Mouse (Mus musculus) embryonic facial prominence, embryonic 13.5 days (tissue): Measurements from ENCODE around the gene Ncoa1. TPM values are rescaled to one million over a fixed set of nuclear protein-coding genes. Genes with fewer than 3 reads are reported as not detected.

Experiments
- ATAC-seq: fragments of 200-750 bp; cut with Nextera tagmentation; 2 replicates; pipeline ENCODE4 v1.8.0; 2017; ENCODE audit warnings: low read depth; ENCODE audit not compliant: insufficient number of reproducible peaks, insufficient read depth, low FRiP score, low TSS enrichment
- H3K27ac ChIP-seq: fragments of 300-500 bp; sonication (generic); 2 replicates; pipeline ENCODE4 v1.5.1; 2015; ENCODE audit warnings: moderate library complexity, mild to moderate bottlenecking, inconsistent platforms
- H3K27me3 ChIP-seq: fragments of 300-500 bp; sonication (generic); 2 replicates; pipeline ENCODE4 v1.6.1; 2015; ENCODE audit warnings: mild to moderate bottlenecking, inconsistent platforms
- H3K36me3 ChIP-seq: fragments of 300-500 bp; sonication (generic); 2 replicates; pipeline ENCODE4 v1.6.1; 2015; ENCODE audit warnings: mild to moderate bottlenecking, inconsistent platforms
- H3K4me1 ChIP-seq: fragments of 300-500 bp; sonication (generic); 2 replicates; pipeline ENCODE4 v1.6.1; 2015; ENCODE audit warnings: inconsistent platforms
- H3K4me2 ChIP-seq: fragments of 300-500 bp; sonication (generic); 2 replicates; pipeline ENCODE4 v1.6.1; 2015; ENCODE audit warnings: moderate library complexity, mild to moderate bottlenecking, inconsistent platforms
- H3K4me3 ChIP-seq: fragments of 300-500 bp; sonication (generic); 2 replicates; pipeline ENCODE4 v1.5.1; 2015; ENCODE audit warnings: mild to moderate bottlenecking, inconsistent platforms
- H3K9ac ChIP-seq: fragments of 300-500 bp; sonication (generic); 2 replicates; pipeline ENCODE4 v1.6.1; 2015; ENCODE audit warnings: mild to moderate bottlenecking, inconsistent platforms
- H3K9me3 ChIP-seq: fragments of 300-500 bp; sonication (generic); 2 replicates; pipeline ENCODE4 v1.6.1; 2016; ENCODE audit warnings: inconsistent platforms
- WGBS: fragments of 180-500 bp; shearing (Covaris S2); methylation state at CpG from one replicate; pipeline ENCODE4 v1.1.7; 2015; ENCODE audit warnings: mixed read lengths; 5-methylcytosine and 5-hydroxymethylcytosine counted together
- polyA plus RNA-seq: library from polyadenylated mRNA; unstranded; fragments of >200 nt; fragmentation: Nextera tagmentation; extraction: Ambion mirVana; gene quantifications from 2 replicates; pipeline ENCODE4 v1.2.1, GENCODE M21; 2015

The Ncoa1 gene
- polyA plus RNA-seq, 1 experiment from 2014 or later = 9.5 TPM

DNA sequence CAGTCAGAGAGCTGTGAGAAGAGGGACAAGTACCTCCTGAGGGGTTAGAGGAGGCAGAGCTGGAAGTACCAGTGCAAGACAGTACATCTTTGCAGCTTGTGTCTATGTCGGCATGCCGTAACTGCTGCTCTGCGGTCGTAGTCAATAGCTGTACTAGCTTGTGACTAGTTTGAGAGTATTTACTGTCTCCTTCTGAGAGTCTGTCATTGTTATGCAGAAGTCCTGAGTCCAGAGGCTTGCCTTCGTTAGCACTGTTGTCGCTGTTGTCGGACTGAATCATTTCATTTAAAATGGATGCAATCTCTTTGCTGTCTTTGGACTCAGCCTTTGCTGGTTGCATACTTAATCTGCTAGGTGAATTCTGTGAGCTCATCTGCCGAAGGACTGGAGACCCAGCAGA lies 181.7 kb downstream of the Ncoa1 start:
- no peak overlapping the region for H3K4me3 ChIP-seq
- H3K27me3 ChIP-seq = no peaks in the 10 kb centered on the region
- H3K27ac ChIP-seq = no peak overlapping the region
- H3K4me1 ChIP-seq = no peaks in the 10 kb centered on the region
- H3K9ac ChIP-seq = no peak overlapping the region
- ATAC-seq = no peak
- H3K9me3 ChIP-seq = no peaks in the 10 kb centered on the region
- 81% methylated on average over 8 of the region's 8 CpGs for WGBS
- H3K4me2 ChIP-seq = no peak overlapping the region
- peaks cover 30% of the 10 kb centered on the region for H3K36me3 ChIP-seq

DNA sequence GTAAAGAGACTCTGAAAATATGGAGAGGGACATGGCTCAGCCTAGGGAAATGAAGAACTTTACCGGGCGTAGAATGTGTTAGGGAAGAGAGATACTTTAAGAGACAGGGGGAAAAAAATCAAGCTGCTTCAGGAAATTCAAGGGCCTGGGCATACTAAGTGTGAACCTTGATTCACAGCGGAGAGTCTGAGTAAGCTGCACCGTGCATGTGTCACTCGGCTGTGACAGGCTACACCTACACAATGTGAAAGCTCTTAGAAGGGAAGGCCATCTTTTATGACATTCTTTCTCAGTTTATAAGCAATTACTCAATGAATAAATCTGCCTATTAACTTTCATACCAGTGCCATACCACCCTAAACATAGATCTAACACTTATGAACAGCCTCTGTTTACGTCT lies 183.2 kb downstream of the Ncoa1 start:
- Histone ChIP-seq H3K9ac (no peak overlapping the region), H3K36me3 (peaks cover 41% of the 10 kb centered on the region), H3K4me3 (no peak overlapping the region), H3K4me1 (no peaks in the 10 kb centered on the region), H3K4me2 (no peak overlapping the region), H3K27me3 (no peaks in the 10 kb centered on the region), H3K9me3 (no peaks in the 10 kb centered on the region), H3K27ac (no peak overlapping the region)
- no peak for ATAC-seq
- 93% methylated on average over 6 of the region's 6 CpGs for WGBS

DNA sequence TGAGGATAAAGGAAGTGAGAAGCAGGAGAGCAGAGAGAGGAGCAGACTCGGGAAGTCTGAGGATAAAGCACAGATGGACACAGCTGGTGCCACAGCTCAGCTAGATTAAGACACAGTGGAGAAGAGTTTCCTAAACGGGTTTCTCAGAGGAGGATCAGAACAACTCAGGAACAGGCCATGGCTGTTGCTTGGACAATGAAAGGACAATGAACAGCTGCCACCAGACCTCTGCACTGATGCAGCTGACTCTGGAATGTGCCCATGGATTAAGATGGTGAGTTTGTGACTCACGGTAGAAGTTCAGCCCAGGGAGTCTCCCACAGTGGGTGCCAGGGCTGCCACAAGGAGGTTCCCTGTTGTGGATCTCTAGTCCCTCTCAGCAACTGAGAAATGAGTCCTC lies 191.8 kb downstream of the Ncoa1 start:
- Histone ChIP-seq H3K4me1 (no peaks in the 10 kb centered on the region), H3K36me3 (peaks cover 11% of the 10 kb centered on the region; the same call in 1 of the 2 replicates), H3K4me2 (no peak overlapping the region), H3K9me3 (no peaks in the 10 kb centered on the region), H3K27ac (no peak overlapping the region), H3K9ac (no peak overlapping the region), H3K27me3 (no peaks in the 10 kb centered on the region), H3K4me3 (no peak overlapping the region)
- no peak for ATAC-seq
- WGBS = 29% methylated on average over 3 of the region's 3 CpGs

- no peak for ATAC-seq
- Histone ChIP-seq H3K4me1 (no peaks in the 10 kb centered on the region), H3K9ac (no peak overlapping the region), H3K36me3 (peaks cover 4% of the 10 kb centered on the region), H3K27ac (no peak overlapping the region), H3K9me3 (no peaks in the 10 kb centered on the region), H3K4me3 (no peak overlapping the region), H3K27me3 (no peaks in the 10 kb centered on the region), H3K4me2 (no peak overlapping the region)
- WGBS = 89% methylated on average over 3 of the region's 3 CpGs
These were observed 197.1 kb downstream of the Ncoa1 start for GRCm38 (mm10) chr12:4279878-4280277.

DNA sequence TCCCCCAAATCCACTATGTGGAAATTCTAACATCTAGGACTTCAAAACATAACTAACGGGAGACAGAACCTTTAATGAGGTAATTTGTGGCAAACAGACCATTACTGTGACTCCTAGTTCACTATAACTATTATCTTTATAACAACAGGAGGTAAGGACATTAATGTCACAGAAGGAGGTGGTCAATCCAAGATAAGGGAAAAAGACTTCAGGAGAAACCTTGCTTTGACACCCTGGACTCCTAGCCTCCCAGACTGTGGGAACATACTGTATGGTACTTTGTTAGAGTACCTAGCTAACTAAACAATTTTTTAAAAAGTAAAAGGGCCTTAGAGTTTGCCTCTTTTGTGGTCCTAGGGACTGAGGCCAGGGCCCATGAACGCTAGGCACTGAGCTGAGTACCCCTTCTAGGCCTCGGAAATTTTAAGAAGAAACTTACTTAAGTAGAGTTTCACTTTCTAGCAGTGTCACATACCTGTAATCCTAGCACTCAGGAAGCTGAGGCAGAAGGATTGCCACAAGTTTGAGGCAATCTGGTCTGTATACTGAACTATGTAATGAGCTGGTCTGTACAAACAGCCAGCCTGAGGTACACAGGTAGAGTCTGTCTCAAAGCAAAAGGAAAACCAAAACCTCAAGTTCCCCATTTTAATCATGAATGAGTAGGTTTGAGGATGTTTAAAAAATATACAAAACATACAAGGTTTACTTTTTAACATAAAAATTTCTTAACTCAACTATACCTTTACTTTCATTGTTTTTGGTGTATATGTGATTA lies 197.8 kb downstream of the Ncoa1 start:
- 87% methylated on average over 3 of the region's 3 CpGs for WGBS
- H3K4me1 ChIP-seq = no peaks in the 10 kb centered on the region
- ATAC-seq = no peak
- H3K27ac ChIP-seq = no peak overlapping the region
- H3K4me3 ChIP-seq = no peak overlapping the region
- no peak overlapping the region for H3K4me2 ChIP-seq
- H3K9ac ChIP-seq = no peak overlapping the region
- peaks cover 10% of the 10 kb centered on the region for H3K36me3 ChIP-seq
- H3K27me3 ChIP-seq = no peaks in the 10 kb centered on the region
- no peaks in the 10 kb centered on the region for H3K9me3 ChIP-seq

DNA sequence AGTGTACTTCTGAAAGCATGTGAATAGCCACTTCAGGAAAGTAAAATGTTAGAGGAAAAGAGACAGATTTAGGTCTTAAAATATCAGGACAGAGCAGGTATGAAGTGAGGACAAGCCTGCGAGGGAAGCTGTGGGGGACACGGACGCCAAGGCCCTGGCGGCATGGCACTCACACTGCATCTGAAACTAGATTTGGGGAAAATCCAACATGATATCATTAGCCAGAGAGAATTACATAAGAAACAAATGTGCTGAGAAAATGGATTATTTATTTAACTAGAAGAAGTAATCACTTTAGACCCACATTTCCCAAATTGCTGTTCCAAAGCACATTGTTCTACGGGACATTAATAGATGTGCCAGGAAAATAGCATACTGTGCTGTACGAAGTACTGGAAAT lies 205.9 kb downstream of the Ncoa1 start:
- no peaks in the 10 kb centered on the region for H3K27me3 ChIP-seq
- no peaks in the 10 kb centered on the region for H3K4me1 ChIP-seq
- ATAC-seq = no peak
- H3K4me3 ChIP-seq = no peak overlapping the region
- 93% methylated on average over 6 of the region's 6 CpGs for WGBS
- H3K9me3 ChIP-seq = peaks cover 7% of the 10 kb centered on the region; the same call in 1 of the 2 replicates
- no peak overlapping the region for H3K9ac ChIP-seq
- H3K4me2 ChIP-seq = no peak overlapping the region
- peaks cover 65% of the 10 kb centered on the region for H3K36me3 ChIP-seq
- no peak overlapping the region for H3K27ac ChIP-seq

DNA sequence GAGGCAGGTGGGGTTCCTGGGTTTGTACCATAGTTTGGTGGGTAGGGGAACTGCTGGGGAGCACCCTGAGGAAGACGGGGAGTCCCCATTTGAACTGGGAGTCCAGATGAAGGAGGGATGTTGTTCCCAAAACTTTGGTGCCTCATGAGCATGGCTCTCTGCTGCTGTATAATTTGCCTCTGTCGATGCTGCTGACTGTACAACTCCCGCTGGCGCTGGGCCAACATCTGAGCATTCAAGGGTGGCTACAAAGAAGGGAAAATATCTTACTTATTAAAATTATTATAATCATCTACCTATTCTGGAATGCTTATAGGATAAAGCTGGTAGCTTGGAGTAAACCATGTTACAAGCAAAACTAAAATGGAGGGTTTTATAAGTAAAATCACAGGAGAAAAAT lies 209.2 kb downstream of the Ncoa1 start:
- H3K9me3 ChIP-seq = peaks cover 7% of the 10 kb centered on the region; the same call in 1 of the 2 replicates
- no peak overlapping the region for H3K4me2 ChIP-seq
- no peaks in the 10 kb centered on the region for H3K4me1 ChIP-seq
- H3K27ac ChIP-seq = no peak overlapping the region
- ATAC-seq = no peak
- WGBS = 92% methylated on average over 4 of the region's 4 CpGs
- no peaks in the 10 kb centered on the region for H3K27me3 ChIP-seq
- H3K9ac ChIP-seq = no peak overlapping the region
- peaks cover 56% of the 10 kb centered on the region for H3K36me3 ChIP-seq
- no peak overlapping the region for H3K4me3 ChIP-seq

- H3K4me2 ChIP-seq = no peak overlapping the region
- no peak overlapping the region for H3K9ac ChIP-seq
- no peak overlapping the region for H3K27ac ChIP-seq
- WGBS = 89% methylated on average over 16 of the region's 16 CpGs
- peaks cover 54% of the 10 kb centered on the region for H3K36me3 ChIP-seq
- 0 out of 2 replicates have a peak, but pooled peaks cover under 1% of the 10 kb centered on the region for H3K4me1 ChIP-seq
- no peaks in the 10 kb centered on the region for H3K27me3 ChIP-seq
- no peak overlapping the region for H3K4me3 ChIP-seq
- H3K9me3 ChIP-seq = no peaks in the 10 kb centered on the region
- ATAC-seq = no peak
These were observed 224.0 kb downstream of the Ncoa1 start for GRCm38 (mm10) chr12:4252742-4253655.

- ATAC-seq = no peak
- H3K4me3 ChIP-seq = no peak overlapping the region
- 87% methylated on average over 6 of the region's 6 CpGs for WGBS
These were observed 227.2 kb downstream of the Ncoa1 start for GRCm38 (mm10) chr12:4249786-4250185.

DNA sequence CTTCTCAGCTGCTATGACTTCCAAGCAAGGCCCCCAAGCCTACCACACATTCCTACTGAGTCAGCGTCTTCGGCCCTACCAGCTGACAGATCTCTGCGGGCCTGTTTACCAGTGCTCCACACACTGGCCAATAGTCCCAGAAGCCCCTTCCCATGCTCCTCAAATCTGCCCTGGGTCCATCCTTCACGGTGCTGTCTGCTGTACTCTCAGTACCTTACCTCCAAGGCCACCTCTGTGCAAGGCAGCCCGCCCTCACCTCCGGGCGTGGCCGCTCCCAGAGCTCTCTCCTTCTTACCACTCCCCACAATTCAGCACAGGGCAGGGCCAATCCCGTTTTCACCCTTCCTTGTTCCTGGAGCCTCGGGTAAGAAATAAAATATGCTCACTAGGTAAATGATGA lies 231.2 kb downstream of the Ncoa1 start:
- Histone ChIP-seq H3K36me3 (peaks cover 10% of the 10 kb centered on the region), H3K4me2 (no peak overlapping the region), H3K27ac (no peak overlapping the region), H3K4me3 (no peak overlapping the region), H3K27me3 (no peaks in the 10 kb centered on the region), H3K4me1 (0 out of 2 replicates have a peak, but pooled peaks cover 3% of the 10 kb centered on the region), H3K9ac (no peak overlapping the region), H3K9me3 (no peaks in the 10 kb centered on the region)
- WGBS = 83% methylated on average over 10 of the region's 10 CpGs
- ATAC-seq = 0 out of 2 replicates have a peak, but pooled peaks have one; percentile 59

More at GRCm38 (mm10) chr12:4249786-4250185, 227.2 kb downstream of the Ncoa1 start:
- H3K9me3 ChIP-seq = no peaks in the 10 kb centered on the region
- H3K4me1 ChIP-seq = 0 out of 2 replicates have a peak, but pooled peaks cover 3% of the 10 kb centered on the region
- H3K27ac ChIP-seq = no peak overlapping the region
- H3K27me3 ChIP-seq = no peaks in the 10 kb centered on the region
- H3K36me3 ChIP-seq = peaks cover 35% of the 10 kb centered on the region
- no peak overlapping the region for H3K4me2 ChIP-seq
- no peak overlapping the region for H3K9ac ChIP-seq

DNA sequence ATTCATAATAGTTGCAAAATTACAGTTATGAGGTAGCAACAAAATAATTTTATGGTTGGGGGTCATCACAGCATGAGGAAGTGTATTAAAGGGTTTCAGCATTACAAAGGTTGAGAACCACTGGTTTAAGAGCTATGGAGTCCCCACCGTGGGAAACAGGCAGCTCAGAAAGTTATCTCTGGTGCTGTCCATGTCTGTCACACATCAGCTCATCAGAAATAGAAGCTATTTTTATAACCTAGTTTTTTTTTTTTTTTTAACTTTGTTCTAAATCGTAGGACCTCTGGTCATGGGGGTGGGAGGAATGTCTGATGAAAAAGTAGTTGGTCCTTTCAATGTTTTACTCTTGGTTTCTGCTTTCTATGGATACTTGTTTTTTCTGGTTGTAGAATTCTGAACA lies 233.2 kb downstream of the Ncoa1 start:
- H3K4me2 ChIP-seq = no peak overlapping the region
- H3K9me3 ChIP-seq = no peaks in the 10 kb centered on the region
- H3K4me3 ChIP-seq = no peak overlapping the region
- H3K9ac ChIP-seq = no peak overlapping the region
- 87% methylated on average over 2 of the region's 2 CpGs for WGBS
- ATAC-seq = no peak
- H3K27ac ChIP-seq = no peak overlapping the region
- peaks cover 4% of the 10 kb centered on the region; the same call in 1 of the 2 replicates for H3K36me3 ChIP-seq
- H3K4me1 ChIP-seq = 0 out of 2 replicates have a peak, but pooled peaks cover 3% of the 10 kb centered on the region
- no peaks in the 10 kb centered on the region for H3K27me3 ChIP-seq
